Mouse (Mus musculus) neural tube, embryonic 15.5 days (tissue): ENCODE data around the gene Yars2. TPM values are rescaled to one million over a fixed set of nuclear protein-coding genes. Genes with fewer than 3 reads are reported as not detected.
"Not testable (repeated sequence)": the region's sequence is repeated elsewhere in the genome, so short reads cannot be mapped to it uniquely, and the experiment has no call there.

ENCODE experiments used
- ATAC-seq: fragments of 200-750 bp; cut with Nextera tagmentation; 2 replicates; pipeline ENCODE4 v1.8.0; 2017; ENCODE audit warnings: mild to moderate bottlenecking, moderate TSS enrichment, moderate library complexity; ENCODE audit not compliant: low FRiP score
- H3K27ac ChIP-seq: fragments of 300-500 bp; sonication (generic); replicated peaks from 2 replicates; pipeline ENCODE4 v1.5.1; 2015; ENCODE audit warnings: mild to moderate bottlenecking, inconsistent platforms
- H3K27me3 ChIP-seq: fragments of 300-500 bp; sonication (generic); replicated peaks from 2 replicates; pipeline ENCODE4 v1.6.1; 2015; ENCODE audit warnings: inconsistent platforms
- H3K36me3 ChIP-seq: fragments of 300-500 bp; sonication (generic); 2 replicates; pipeline ENCODE4 v1.6.1; 2015; ENCODE audit warnings: inconsistent platforms
- H3K4me1 ChIP-seq: fragments of 300-500 bp; sonication (generic); 2 replicates; pipeline ENCODE4 v1.6.1; 2015; ENCODE audit warnings: inconsistent platforms
- H3K4me2 ChIP-seq: fragments of 300-500 bp; sonication (generic); 2 replicates; pipeline ENCODE4 v1.6.1; 2015; ENCODE audit warnings: inconsistent platforms, mild to moderate bottlenecking, moderate library complexity
- H3K4me3 ChIP-seq: fragments of 300-500 bp; sonication (generic); replicated peaks from 2 replicates; pipeline ENCODE4 v1.5.1; 2015; ENCODE audit warnings: mild to moderate bottlenecking, inconsistent platforms
- H3K9ac ChIP-seq: fragments of 300-500 bp; sonication (generic); replicated peaks from 2 replicates; pipeline ENCODE4 v1.6.1; 2015; ENCODE audit warnings: mild to moderate bottlenecking, inconsistent platforms
- H3K9me3 ChIP-seq: fragments of 300-500 bp; sonication (generic); replicated peaks from 2 replicates; pipeline ENCODE4 v1.6.1; 2016; ENCODE audit warnings: inconsistent platforms
- WGBS: fragments of 180-500 bp; shearing (Covaris S2); methylation state at CpG from one replicate; pipeline ENCODE4 v1.1.7; 2015; ENCODE audit warnings: mixed read lengths; 5-methylcytosine and 5-hydroxymethylcytosine counted together
- polyA plus RNA-seq: library from polyadenylated mRNA; unstranded; fragments of >200 nt; fragmentation: Nextera tagmentation; extraction: Ambion mirVana; gene quantifications from 2 replicates; pipeline ENCODE4 v1.2.1, GENCODE M21; 2015

Gene Yars2
- polyA plus RNA-seq, 1 experiment from 2014 or later = 35.4 TPM

DNA sequence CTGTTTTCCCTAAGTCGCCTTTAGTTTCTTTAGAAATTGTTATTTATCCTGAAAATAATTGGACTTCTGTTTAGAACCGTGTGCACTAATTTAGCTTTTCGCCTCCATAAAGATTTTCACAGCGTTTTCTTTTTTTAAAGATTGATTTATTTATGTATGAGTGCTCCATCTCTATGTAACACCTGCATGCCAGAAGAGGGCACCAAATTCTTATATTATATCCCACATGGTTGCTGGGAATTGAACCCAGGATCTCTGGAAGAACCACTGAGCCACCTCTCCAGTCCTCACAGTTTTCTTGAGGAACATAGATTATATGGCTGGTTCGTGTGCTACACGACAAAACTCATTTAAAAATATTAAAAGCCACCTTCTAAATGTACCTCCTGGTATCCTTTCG, 1.1 kb downstream of the Yars2 start:
- Histone ChIP-seq H3K4me1 (peaks cover 21% of the 10 kb centered on the region), H3K27me3 (no peaks in the 10 kb centered on the region), H3K4me3 (peak overlapping the region; percentile 93), H3K36me3 (peaks cover 15% of the 10 kb centered on the region), H3K4me2 (peak overlapping the region; percentile 84), H3K9ac (peak overlapping the region; percentile 80), H3K9me3 (no peaks in the 10 kb centered on the region), H3K27ac (no peak overlapping the region)
- ATAC-seq = no peak
- WGBS = 18% methylated on average over 7 of the region's 7 CpGs

DNA sequence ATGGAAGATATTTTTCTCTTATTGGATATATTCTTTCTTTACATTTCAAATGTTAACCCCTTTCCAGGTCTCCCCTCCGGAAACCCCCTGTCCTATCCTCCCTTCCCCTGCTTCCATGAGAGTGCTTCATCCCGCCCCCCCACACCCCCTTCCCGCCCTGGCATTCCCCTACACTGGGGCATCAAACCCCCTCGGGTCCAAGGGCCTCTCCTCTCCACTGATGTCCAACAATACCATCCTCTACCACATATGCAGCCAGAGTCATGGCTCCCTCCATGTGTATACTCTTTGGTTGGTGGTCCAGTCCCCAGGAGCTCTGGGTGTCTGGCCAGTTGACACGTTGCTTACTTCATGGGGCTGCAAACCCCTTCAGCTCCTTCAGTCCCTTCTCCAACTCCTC, 8.6 kb downstream of the Yars2 start:
- no peak overlapping the region for H3K9ac ChIP-seq
- H3K27ac ChIP-seq = no peak overlapping the region
- ATAC-seq = no peak
- H3K4me3 ChIP-seq = no peak overlapping the region
- H3K4me2 ChIP-seq = no peak overlapping the region
- H3K36me3 ChIP-seq = peaks cover 53% of the 10 kb centered on the region
- WGBS = 85% methylated on average over 5 of the region's 5 CpGs
- H3K27me3 ChIP-seq = no peaks in the 10 kb centered on the region
- no peaks in the 10 kb centered on the region for H3K9me3 ChIP-seq
- H3K4me1 ChIP-seq = no peaks in the 10 kb centered on the region

DNA sequence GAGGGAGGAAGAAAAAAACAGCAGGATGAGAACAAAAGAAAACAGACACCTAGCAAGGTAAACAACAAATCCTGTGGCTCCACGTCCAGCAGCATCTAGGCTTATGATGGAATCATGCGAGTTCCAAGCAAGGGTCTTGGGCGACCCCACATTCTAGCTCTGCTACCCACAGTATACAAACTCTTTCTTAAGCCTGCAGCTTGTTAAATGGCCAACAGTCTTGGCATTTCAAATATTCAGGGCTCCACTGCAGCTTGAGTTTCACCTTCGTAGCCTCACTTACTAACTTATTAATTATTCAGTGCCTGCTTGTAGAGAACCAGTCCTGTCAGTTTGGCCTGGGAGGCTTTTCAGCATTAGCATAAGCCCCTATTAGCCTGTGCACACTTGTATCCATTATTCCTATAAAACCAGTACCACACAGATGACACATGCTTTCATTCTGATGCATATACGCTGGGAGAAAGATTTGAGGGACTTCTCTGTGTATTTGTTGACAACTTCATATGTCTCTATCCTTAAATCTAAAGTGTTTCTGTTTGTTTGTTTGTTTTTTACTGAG, 23.1 kb downstream of the Yars2 start:
- H3K27ac ChIP-seq = no peak overlapping the region
- H3K4me1 ChIP-seq = no peaks in the 10 kb centered on the region
- H3K4me3 ChIP-seq = no peak overlapping the region
- H3K27me3 ChIP-seq = no peaks in the 10 kb centered on the region
- no peaks in the 10 kb centered on the region for H3K9me3 ChIP-seq
- H3K36me3 ChIP-seq = peaks cover 43% of the 10 kb centered on the region
- no peak for ATAC-seq
- 84% methylated on average over 5 of the region's 5 CpGs for WGBS
- no peak overlapping the region for H3K4me2 ChIP-seq
- H3K9ac ChIP-seq = no peak overlapping the region

DNA sequence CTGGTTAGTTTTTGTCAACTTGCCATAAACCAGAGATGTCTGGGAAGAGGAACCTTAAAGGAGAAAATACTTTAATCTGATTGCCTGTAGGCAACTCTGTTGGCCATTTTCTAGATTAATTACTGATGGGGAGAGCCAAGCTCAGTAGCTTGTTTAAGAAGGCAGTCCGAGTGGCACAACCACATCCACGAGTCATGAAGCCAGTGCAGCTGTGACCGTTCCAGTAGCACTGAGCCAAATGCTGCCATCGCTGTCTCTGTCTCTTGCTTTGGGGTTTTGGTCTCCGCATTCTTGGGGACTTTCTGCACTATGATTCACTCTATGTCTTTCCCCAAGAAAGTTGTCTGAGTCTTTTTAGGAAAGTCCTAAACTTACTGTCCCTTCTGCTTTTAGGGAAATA, 43.7 kb downstream of the Yars2 start:
- ATAC-seq = no peak
- Histone ChIP-seq H3K27ac (no peak overlapping the region), H3K4me1 (0 out of 2 replicates have a peak, but pooled peaks cover 4% of the 10 kb centered on the region), H3K4me3 (no peak overlapping the region), H3K36me3 (peaks cover 8% of the 10 kb centered on the region; the same call in 1 of the 2 replicates), H3K27me3 (no peaks in the 10 kb centered on the region), H3K9ac (no peak overlapping the region), H3K4me2 (no peak overlapping the region), H3K9me3 (no peaks in the 10 kb centered on the region)
- 77% methylated on average over 5 of the region's 5 CpGs for WGBS

DNA sequence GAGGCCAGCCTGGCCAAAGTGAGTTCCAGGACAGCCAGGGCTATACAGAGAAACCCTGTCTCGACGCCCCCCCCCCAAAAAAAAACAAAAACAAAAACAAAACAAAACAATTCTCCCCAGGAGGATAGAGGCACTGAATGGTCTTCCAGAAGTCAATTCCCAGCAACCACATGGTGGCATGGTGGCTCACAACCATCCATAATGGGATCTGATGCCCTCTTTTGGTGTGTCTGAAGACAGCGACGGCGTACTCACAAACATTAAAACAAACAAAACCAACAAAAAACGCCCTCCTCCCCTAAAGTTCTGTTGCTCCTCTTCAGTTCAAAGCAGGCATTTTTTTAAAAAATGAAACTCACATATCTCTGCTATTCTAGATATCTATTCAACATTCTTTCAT, 55.1 kb downstream of the Yars2 start:
- Histone ChIP-seq H3K4me2 (peak overlapping the region; percentile 66), H3K4me1 (peaks cover 16% of the 10 kb centered on the region), H3K27me3 (no peaks in the 10 kb centered on the region), H3K36me3 (no peaks in the 10 kb centered on the region), H3K9me3 (no peaks in the 10 kb centered on the region), H3K4me3 (peak overlapping the region; percentile 100), H3K9ac (peak overlapping the region; percentile 100), H3K27ac (peak overlapping the region; percentile 92; the same call in 1 of the 2 replicates)
- ATAC-seq = no peak
- WGBS = 13% methylated on average over 6 of the region's 6 CpGs

DNA sequence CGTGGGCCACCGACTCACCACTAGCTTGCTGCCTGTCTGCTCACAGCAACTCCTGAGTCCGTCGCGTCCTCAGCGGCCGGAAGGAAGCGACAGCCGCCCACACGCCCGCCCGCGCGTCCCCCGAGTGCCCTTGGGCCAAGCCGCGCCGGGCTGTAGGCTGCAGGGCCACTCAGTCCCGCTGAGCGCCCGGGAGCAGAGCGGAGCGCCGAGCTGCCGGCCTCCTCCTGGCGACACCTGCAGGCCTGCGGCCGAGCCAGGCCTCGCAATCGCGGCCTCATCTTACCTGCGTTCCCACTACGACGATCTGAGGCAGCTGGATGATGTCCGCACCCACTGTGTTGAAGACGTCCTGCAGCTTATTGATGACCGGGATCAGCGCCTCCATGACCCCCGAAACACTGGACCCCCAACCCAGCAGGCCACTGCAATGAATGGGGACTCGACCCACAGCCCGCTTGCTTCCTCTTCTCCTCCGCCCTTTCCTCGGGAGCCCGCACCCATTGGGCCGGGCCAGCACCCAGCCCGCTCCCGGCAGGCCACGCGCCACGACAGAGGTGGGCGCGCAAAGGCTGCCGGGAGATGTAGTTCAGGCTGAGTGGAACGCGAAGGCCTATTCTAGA, 55.8 kb downstream of the Yars2 start, which contains the start of gene Dnm1l:
Gene Dnm1l, minus strand, starts transcription at position 479 of the 620 bp plus-strand sequence.
- H3K27ac ChIP-seq = peak within 1 kb of the TSS; percentile 92
- no peaks in the 10 kb centered on the region for H3K27me3 ChIP-seq
- H3K4me2 ChIP-seq = peak within 1 kb of the TSS; percentile 66
- no peaks in the 10 kb centered on the region for H3K36me3 ChIP-seq
- peak within 1 kb of the TSS; percentile 100 for H3K9ac ChIP-seq
- under 1% methylated on average over 55 of the region's 55 CpGs for WGBS
- no peaks in the 10 kb centered on the region for H3K9me3 ChIP-seq
- H3K4me3 ChIP-seq = peak within 1 kb of the TSS; percentile 100
- peak; percentile 99 for ATAC-seq
- peaks cover 16% of the 10 kb centered on the region for H3K4me1 ChIP-seq

DNA sequence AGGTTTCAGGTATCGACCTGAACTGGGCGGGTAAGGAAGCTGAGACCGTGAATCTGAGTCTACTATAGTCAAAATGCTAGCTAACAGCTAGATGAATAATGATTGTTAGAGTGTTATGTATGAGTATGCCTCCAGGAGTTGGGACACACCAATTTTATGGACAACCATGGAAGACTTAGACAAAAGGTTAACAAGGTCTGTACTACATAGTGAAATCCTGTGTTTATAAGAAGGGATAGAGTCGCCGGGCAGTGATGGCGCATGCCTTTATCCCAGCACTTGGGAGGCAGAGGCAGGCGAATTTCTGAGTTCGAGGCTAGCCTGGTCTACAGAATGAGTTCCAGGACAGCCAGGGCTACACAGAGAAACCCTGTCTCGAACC, 56.3 kb downstream of the Yars2 start:
- H3K9me3 ChIP-seq, H3K27me3 ChIP-seq, ATAC-seq, H3K36me3 ChIP-seq, H3K9ac ChIP-seq: not testable (repeated sequence)
- Histone ChIP-seq H3K4me1 (peaks cover 16% of the 10 kb centered on the region), H3K27ac (peak overlapping the region; percentile 92), H3K4me3 (peak overlapping the region; percentile 100), H3K4me2 (peak overlapping the region; percentile 66)
- WGBS = 56% methylated on average over 9 of the region's 9 CpGs

Other genes with a start within 250 kb of the Yars2 start
- 1.9 and 3.3 TPM in 2 replicates for gene Pkp2, start 89.6 kb upstream of the Yars2 start, polyA plus RNA-seq
- gene Dnm1l, start 56.0 kb downstream of the Yars2 start, polyA plus RNA-seq = 94.5 and 107 TPM in 2 replicates